Mouse (Mus musculus): ENCODE data around the gene Azin2.

DNA sequence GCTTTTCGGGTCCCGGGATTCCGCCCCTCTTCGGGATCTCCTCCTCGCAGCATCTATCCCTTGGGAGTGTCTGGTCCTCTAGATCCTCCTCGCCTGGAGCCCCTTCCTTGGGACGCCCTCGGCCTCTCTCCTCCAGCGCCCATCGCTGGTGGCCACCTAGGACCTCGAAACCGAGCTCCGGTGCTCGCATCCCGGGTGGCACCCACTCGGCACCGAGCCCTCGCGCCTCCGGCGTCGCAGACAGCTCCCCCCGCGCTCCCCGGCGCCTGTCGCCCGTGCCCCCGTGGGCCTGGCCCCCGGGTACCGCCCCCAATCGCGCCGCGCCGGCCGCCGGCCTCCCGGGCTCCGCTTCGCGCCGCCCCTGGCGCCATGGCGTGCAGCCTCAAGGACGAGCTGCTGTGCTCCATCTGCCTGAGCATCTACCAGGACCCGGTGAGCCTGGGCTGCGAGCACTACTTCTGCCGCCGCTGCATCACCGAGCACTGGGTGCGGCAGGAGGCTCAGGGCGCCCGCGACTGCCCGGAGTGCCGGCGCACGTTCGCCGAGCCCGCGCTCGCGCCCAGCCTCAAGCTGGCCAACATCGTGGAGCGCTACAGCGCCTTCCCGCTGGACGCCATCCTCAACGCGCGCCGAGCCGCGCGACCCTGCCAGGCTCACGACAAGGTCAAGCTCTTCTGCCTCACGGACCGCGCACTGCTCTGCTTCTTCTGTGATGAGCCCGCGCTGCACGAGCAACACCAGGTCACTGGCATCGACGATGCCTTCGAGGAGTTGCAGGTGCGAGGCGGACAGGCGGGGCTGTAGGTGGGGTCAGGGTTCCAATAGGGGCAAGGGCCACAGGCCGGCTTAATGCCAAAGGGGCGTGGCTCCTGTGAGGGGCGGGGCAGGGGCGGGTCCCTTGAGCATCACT is 78.2 kb downstream of the Azin2 start:
- TF ChIP-seq CTCF (IDR thresholded peaks at IDR 0.05; ENCODE audit: low read depth) (no peak), EP300 (IDR thresholded peaks at IDR 0.05; ENCODE audit: low read depth) (no peak)
